Mouse (Mus musculus): ENCODE measurements around the gene Btbd7. TPM values are rescaled to one million over a fixed set of nuclear protein-coding genes. Genes with fewer than 3 reads are reported as not detected.
A peak's percentile ranks its signal among the peaks of the same experiment; 100 is the strongest.

Gene Btbd7
- polyA plus RNA-seq, 1 experiment from 2014 or later: 14.7 TPM

- Histone ChIP-seq H3K4me2 (replicated peaks; ENCODE audit: low read depth, low read length) (no peak overlapping the region), H3K4me1 (ENCODE audit: insufficient read depth, low read depth, low read length) (no peaks in the 10 kb centered on the region), H3K4me3 (ENCODE audit: low read depth, low read length) (no peak overlapping the region), H3K27me3 (replicated peaks; ENCODE audit: insufficient read depth, low read length) (no peaks in the 10 kb centered on the region), H3K36me3 (ENCODE audit: insufficient read depth, low read length) (peaks cover 8% of the 10 kb centered on the region; the same call in 1 of the 2 replicates), H3K9ac (replicated peaks; ENCODE audit: low read depth) (no peak overlapping the region), H3K27ac (ENCODE audit: low read length) (no peak overlapping the region), H3K9me3 (ENCODE audit: low read length) (no peaks in the 10 kb centered on the region)
- no peak for ATAC-seq
- TF ChIP-seq EP300 (IDR thresholded peaks at IDR 0.05) (no peak), CTCF (IDR thresholded peaks at IDR 0.05) (no peak)
- WGBS: 95% methylated on average over 9 of the region's 9 CpGs
- no peak for DNase-seq (ENCODE audit: low spot score)
Measured at GRCm38 (mm10) chr12:102838271-102838670, 40.0 kb downstream of the Btbd7 start.

DNA sequence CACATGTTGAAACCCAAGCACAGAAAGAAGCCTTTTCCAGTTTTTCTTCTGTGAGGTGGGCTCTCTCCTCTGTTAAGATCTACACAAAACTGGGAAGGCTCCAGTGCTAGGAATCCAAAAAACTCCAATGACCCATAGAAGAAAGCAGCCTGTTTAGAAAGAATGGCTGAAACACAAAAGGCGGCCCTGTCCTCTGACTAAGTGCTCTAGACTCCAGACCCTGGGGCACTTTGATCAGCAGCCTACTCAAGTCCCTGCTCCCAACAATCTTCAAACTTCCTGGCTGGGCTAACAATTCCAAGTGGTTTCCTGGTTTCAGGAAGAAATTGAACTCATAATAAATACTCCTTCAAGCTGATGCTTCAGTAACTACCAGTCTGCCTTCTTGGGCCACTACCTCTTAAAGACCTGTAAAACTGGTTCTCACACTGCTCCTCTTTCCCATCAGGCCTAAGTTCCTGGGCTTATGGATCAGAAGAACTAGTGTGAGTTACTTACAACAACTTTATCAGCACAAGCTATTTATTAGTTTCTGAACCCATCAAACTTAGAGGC, 45.4 kb downstream of the Btbd7 start:
- TF ChIP-seq EP300 (IDR thresholded peaks at IDR 0.05) (0 out of 2 replicates have a peak, but pooled peaks have one; percentile 9), CTCF (IDR thresholded peaks at IDR 0.05) (no peak)
- Histone ChIP-seq H3K4me3 (ENCODE audit: low read depth, low read length) (no peak overlapping the region), H3K9me3 (ENCODE audit: low read length) (no peaks in the 10 kb centered on the region), H3K4me1 (ENCODE audit: insufficient read depth, low read depth, low read length) (no peaks in the 10 kb centered on the region), H3K9ac (replicated peaks; ENCODE audit: low read depth) (no peak overlapping the region), H3K4me2 (replicated peaks; ENCODE audit: low read depth, low read length) (no peak overlapping the region), H3K27ac (ENCODE audit: low read length) (0 out of 2 replicates have a peak overlapping the region, but pooled peaks have one; percentile 20), H3K27me3 (replicated peaks; ENCODE audit: insufficient read depth, low read length) (no peaks in the 10 kb centered on the region), H3K36me3 (ENCODE audit: insufficient read depth, low read length) (0 out of 2 replicates have a peak, but pooled peaks cover 1% of the 10 kb centered on the region)
- ATAC-seq: peak; percentile 62
- DNase-seq (ENCODE audit: low spot score): peak; percentile 71
- 60% methylated on average over 1 of the region's 1 CpGs for WGBS

DNA sequence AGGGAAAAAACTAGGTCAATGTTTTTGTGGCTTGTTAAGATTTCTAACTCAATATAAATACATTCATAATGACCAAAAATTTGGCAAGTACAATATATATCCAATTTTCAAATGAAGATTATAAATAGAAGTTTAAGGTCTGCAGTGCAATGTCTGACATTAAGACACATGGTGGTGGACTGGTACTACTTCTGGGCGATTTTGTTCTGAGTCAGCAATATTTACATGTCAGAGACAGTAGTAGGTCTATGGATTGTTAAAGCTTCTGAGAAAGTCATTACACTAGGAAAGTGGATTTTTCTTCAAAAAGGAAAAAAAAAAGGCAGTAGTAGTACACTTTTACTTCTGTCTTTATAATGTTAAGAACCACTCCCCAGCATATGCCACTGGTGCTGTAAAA, 46.4 kb downstream of the Btbd7 start:
- no peak overlapping the region for H3K4me2 ChIP-seq (replicated peaks; ENCODE audit: low read depth, low read length)
- 72% methylated on average over 1 of the region's 1 CpGs for WGBS
- no peak for ATAC-seq
- H3K9me3 ChIP-seq (ENCODE audit: low read length): no peaks in the 10 kb centered on the region
- H3K27ac ChIP-seq (ENCODE audit: low read length): no peak overlapping the region
- no peak for DNase-seq (ENCODE audit: low spot score)
- no peak for TF ChIP-seq CTCF (IDR thresholded peaks at IDR 0.05)
- no peaks in the 10 kb centered on the region for H3K27me3 ChIP-seq (replicated peaks; ENCODE audit: insufficient read depth, low read length)
- no peak overlapping the region for H3K4me3 ChIP-seq (ENCODE audit: low read depth, low read length)
- H3K9ac ChIP-seq (replicated peaks; ENCODE audit: low read depth): no peak overlapping the region
- H3K36me3 ChIP-seq (ENCODE audit: insufficient read depth, low read length): no peaks in the 10 kb centered on the region
- no peaks in the 10 kb centered on the region for H3K4me1 ChIP-seq (ENCODE audit: insufficient read depth, low read depth, low read length)

DNA sequence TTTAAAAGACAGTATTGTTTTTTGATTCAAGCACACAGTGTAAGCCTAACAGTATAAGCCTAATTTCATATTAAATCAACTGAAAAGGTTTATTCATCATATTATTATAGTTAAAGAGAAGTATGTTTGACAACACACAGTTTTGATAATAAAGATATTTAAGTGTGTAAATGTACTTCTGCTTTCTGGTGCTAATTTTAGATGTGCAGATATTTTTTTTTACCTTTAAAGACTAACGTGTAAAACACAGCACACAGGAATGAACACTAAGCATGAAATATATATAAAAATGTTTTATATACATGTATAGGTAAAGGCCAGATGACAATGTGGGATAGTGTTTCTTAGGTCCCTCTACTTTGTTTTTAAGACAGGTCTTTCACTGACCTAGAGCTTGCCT, 51.2 kb downstream of the Btbd7 start:
- no peak for ATAC-seq
- TF ChIP-seq EP300 (IDR thresholded peaks at IDR 0.05) (no peak), CTCF (IDR thresholded peaks at IDR 0.05) (no peak)

DNA sequence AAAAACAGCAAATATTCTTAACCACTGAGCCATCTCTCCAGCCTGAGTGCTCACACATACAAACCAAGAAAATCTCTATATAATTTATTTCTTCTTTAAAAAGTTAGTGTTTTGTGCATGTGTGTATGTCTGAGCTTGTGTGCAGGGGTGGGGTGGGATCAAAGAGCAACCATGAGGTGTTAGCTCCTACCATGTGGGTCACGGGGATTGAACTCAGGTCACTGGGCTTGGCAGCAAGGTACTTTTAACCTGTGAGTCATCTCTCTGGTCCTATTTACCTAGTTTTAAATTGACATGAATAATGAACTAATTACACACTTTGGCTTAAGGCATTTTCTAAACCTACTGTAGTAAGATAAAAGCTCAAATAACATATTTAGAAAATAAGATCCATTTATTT, 51.9 kb downstream of the Btbd7 start:
- no peak overlapping the region for H3K4me2 ChIP-seq (replicated peaks; ENCODE audit: low read depth, low read length)
- H3K27me3 ChIP-seq (replicated peaks; ENCODE audit: insufficient read depth, low read length): no peaks in the 10 kb centered on the region
- DNase-seq (ENCODE audit: low spot score) (no peak), ATAC-seq (no peak)
- TF ChIP-seq EP300 (IDR thresholded peaks at IDR 0.05) (no peak), CTCF (IDR thresholded peaks at IDR 0.05) (no peak)
- 96% methylated on average over 1 of the region's 1 CpGs for WGBS
- no peaks in the 10 kb centered on the region for H3K9me3 ChIP-seq (ENCODE audit: low read length)
- H3K9ac ChIP-seq (replicated peaks; ENCODE audit: low read depth): no peak overlapping the region
- no peak overlapping the region for H3K4me3 ChIP-seq (ENCODE audit: low read depth, low read length)
- H3K27ac ChIP-seq (ENCODE audit: low read length): no peak overlapping the region
- no peaks in the 10 kb centered on the region for H3K36me3 ChIP-seq (ENCODE audit: insufficient read depth, low read length)
- no peaks in the 10 kb centered on the region for H3K4me1 ChIP-seq (ENCODE audit: insufficient read depth, low read depth, low read length)

More for the DNA sequence above, 51.2 kb downstream of the Btbd7 start:
- Histone ChIP-seq H3K9ac (replicated peaks; ENCODE audit: low read depth) (no peak overlapping the region), H3K27ac (ENCODE audit: low read length) (no peak overlapping the region), H3K4me1 (ENCODE audit: insufficient read depth, low read depth, low read length) (no peaks in the 10 kb centered on the region), H3K9me3 (ENCODE audit: low read length) (no peaks in the 10 kb centered on the region), H3K4me2 (replicated peaks; ENCODE audit: low read depth, low read length) (no peak overlapping the region), H3K36me3 (ENCODE audit: insufficient read depth, low read length) (no peaks in the 10 kb centered on the region), H3K4me3 (ENCODE audit: low read depth, low read length) (no peak overlapping the region), H3K27me3 (replicated peaks; ENCODE audit: insufficient read depth, low read length) (no peaks in the 10 kb centered on the region)
- WGBS: 78% methylated on average over 1 of the region's 1 CpGs
- no peak for DNase-seq (ENCODE audit: low spot score)

GRCm38 (mm10) chr12:102814858-102815257, 63.4 kb downstream of the Btbd7 start:
- H3K4me1 ChIP-seq (ENCODE audit: insufficient read depth, low read depth, low read length): no peaks in the 10 kb centered on the region

More at GRCm38 (mm10) chr12:102814858-102815257, 63.4 kb downstream of the Btbd7 start:
- no peak overlapping the region for H3K9ac ChIP-seq (replicated peaks; ENCODE audit: low read depth)
- ATAC-seq (no peak), DNase-seq (ENCODE audit: low spot score) (no peak)
- H3K27me3 ChIP-seq (replicated peaks; ENCODE audit: insufficient read depth, low read length): no peaks in the 10 kb centered on the region
- H3K4me2 ChIP-seq (replicated peaks; ENCODE audit: low read depth, low read length): no peak overlapping the region
- TF ChIP-seq EP300 (IDR thresholded peaks at IDR 0.05) (no peak), CTCF (IDR thresholded peaks at IDR 0.05) (no peak)
- WGBS: 72% methylated on average over 1 of the region's 1 CpGs
- no peak overlapping the region for H3K4me3 ChIP-seq (ENCODE audit: low read depth, low read length)
- H3K9me3 ChIP-seq (ENCODE audit: low read length): no peaks in the 10 kb centered on the region
- no peak overlapping the region for H3K27ac ChIP-seq (ENCODE audit: low read length)
- H3K36me3 ChIP-seq (ENCODE audit: insufficient read depth, low read length): 0 out of 2 replicates have a peak, but pooled peaks cover 4% of the 10 kb centered on the region

Measured in lung, postnatal 0 days (tissue).